Mouse (Mus musculus): ENCODE results near the gene Kif13a. TPM values are rescaled to one million over a fixed set of nuclear protein-coding genes. Genes with fewer than 3 reads are reported as not detected.

The Kif13a gene
- total RNA-seq, 2 experiments from 2014 or later, result 17.8 to 19.0 TPM

DNA sequence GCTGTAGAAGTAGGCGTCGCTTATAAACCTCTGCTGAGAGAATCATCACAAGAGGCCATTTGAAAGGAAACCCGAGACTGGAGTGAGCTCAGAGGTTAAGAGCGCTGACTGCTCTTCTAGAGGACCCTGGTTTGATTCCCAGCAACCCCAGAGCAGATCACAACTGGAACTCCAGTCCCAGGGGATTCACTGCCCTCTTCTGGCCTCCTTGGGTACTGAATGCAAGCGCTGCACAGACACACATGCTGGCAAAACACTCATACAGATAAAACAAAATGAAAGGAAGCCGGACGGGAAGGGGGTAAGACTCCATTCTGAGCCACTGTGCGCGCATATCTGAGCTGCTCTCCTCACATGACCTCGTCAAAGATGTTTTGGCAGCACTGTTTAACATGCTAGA lies 94.9 kb downstream of the Kif13a start:
- DNase-seq, result no peak

- DNase-seq, result no peak
Measured at GRCm38 (mm10) chr13:46833586-46833985, 96.1 kb downstream of the Kif13a start.

GRCm38 (mm10) chr13:46832956-46833355 lies 96.7 kb downstream of the Kif13a start:
- no peak for DNase-seq

GRCm38 (mm10) chr13:46823271-46823670 lies 106.4 kb downstream of the Kif13a start:
- no peak for DNase-seq

DNA sequence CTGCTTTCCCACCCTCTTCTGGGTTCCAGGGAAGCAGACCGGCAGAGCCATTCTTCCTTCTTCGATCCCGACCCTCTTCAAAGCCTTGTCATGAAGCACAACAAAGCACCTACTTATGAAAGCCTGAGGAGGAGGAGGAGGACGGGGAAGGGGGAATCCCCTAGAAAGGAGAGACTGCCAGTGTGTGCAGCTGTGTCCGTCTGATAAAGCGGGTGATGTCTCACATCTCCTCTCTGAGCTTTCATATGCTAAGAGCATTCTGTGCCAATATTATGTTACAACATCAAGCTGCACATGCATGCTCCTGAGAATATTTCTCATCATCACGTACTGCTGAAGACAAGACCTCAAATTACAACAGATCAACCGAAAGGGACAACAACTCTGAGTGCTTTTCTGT lies 107.5 kb downstream of the Kif13a start:
- no peak for DNase-seq

GRCm38 (mm10) chr13:46819729-46820223 lies 109.9 kb downstream of the Kif13a start:
- DNase-seq, result no peak

- DNase-seq, result no peak
Measured at GRCm38 (mm10) chr13:46819202-46819728, 110.4 kb downstream of the Kif13a start.

GRCm38 (mm10) chr13:46818374-46818773 lies 111.3 kb downstream of the Kif13a start:
- DNase-seq, result no peak

DNA sequence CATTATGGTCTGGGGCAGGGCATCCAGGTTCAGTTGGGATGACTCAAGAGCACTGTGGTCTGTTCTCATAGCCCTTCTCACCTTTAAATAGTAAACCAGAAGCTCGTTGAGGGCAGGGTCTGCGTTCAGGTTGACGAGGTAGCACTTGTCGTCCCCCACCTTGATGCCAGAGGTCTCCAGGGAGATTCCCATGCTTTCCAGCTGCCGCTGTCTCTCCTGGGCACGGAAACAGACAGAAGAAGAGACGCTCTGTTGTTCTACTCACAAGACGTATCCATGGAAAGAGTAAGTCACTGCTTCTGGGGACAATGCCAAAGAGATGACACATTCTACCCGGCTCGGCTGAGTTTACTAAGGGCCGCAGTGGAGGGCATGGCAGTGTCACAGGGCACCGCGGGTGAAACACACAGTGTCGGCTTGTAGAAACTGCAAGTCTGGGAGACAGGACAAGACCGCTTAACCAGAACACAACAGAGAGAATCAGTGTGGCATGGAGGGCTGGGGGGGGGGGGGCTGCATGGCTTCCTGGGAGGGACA lies 117.0 kb downstream of the Kif13a start:
- no peak for DNase-seq

- no peak for DNase-seq
Measured at GRCm38 (mm10) chr13:46811696-46812095, 118.0 kb downstream of the Kif13a start.

- no peak for DNase-seq
Measured at GRCm38 (mm10) chr13:46810613-46811012, 119.1 kb downstream of the Kif13a start.

DNA sequence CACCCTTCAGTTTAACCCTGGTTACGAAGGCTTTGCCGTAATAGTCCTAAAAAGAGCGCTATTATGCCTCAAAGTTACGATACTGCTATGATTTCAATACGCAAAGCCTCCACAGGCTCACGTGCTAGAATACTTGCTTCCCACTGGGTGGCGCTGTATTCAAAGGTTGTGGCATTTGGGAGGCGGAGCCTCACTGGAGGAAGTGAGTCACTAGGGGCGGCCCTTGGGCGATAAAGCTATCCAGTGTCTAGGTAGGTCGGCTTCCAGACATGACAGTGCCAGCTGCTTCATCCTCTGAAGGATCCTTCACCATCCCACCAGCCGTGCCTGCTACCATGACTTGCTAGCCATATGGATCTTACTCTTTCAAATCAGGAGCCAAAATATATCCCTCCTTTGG lies 119.6 kb downstream of the Kif13a start:
- DNase-seq, result no peak

DNA sequence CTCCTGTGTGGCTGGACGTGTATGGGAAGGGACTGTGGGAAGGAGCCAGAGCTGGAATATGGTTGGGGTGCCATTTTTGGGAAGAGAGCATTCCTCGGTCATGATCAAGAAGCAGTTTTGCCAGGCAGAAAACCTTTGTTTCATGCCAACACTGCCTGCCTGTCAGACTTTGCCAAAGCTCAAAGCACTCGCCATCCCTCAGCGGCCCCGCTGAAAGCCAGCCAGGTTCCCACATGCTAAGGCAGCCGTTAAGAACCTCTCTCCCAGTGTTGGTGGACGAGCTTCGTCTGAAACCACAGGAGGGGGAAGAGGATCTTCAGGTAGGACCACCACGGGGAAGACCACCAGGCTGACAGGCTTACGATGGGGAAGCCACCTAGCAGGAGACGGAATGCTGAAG lies 121.8 kb downstream of the Kif13a start:
- DNase-seq, result no peak

DNA sequence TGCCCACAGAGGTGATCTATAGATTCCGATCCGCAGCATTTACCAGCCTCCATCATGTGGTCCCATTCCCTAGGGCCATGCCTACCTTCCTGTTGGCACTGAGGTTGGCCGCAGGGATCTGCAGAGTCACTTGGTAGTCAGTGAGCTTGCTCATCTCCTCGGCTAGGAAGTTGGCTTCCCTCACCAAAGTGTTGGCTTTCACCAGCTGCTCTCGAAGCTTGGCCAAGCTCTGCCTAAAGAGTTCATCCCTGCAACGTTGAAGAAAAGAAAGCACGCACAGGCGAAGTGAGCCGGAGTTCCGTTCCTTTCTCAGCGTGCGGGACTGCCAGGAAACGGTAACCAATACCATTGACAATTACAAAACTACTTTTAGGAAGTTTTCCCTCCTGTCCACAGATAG lies 128.5 kb downstream of the Kif13a start:
- no peak for DNase-seq

DNA sequence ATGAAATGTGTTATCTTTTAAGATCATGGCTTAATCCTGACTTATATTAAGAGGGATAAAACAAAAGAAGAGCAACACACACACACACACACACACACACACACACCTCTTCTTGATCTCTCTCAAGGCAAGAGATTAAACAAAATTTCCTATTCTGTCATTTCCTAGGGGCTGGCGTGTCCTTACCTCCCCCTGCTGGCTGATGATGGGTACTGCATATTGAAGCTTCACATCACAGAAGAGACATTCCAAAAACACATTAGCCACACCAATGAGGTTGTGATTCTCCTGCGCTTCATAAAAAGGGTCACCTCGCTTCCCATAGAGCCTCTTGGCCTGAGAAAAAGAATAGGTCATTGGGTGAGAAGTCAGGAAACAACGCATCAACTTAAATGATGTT lies 131.5 kb downstream of the Kif13a start:
- peak in 1 of 2 experiments; percentile 45 for DNase-seq

DNA sequence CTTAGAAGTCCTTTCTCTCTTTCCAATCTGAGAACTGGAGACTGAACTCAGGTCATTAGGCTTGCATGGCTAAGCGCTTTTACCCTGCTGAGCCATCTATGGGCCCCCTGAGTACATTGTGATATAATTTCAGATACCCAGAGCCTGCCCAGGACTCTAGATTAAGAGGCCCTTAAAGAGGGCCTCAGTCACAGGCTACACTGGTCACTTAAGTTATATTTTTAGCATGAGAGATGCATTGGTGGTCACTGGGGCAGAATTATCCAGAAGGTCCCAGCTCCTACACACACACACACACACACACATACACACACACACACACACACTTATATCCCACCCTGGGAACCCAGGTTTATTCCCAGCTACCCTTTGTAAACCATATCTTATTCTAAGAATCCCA lies 133.3 kb downstream of the Kif13a start:
- DNase-seq, result no peak

GRCm38 (mm10) chr13:46793824-46794223 lies 135.8 kb downstream of the Kif13a start:
- DNase-seq, result no peak

- DNase-seq, result no peak
Measured at GRCm38 (mm10) chr13:46788452-46788851, 141.2 kb downstream of the Kif13a start.

DNA sequence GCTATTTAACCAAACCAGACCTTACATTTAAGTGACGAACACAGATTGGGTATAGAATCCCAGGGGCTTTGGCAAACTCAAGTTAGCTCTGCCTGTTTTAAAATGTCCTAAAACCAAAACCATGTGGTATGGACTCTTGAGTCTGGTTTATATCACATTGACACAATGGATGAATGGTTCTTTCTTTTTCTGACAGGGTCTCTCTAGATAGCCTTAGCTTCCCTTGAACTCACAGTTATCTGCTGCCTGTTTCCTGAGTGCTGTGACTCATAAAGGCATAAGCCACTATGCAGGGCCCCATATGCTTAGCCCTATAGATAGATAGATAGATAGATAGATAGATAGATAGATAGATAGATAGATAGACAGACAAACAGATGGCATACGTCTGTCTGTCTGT lies 142.8 kb downstream of the Kif13a start:
- no peak for DNase-seq

GRCm38 (mm10) chr13:46786064-46786561 lies 143.6 kb downstream of the Kif13a start:
- no peak for DNase-seq

- DNase-seq, result no peak
Measured at GRCm38 (mm10) chr13:46780379-46780778, 149.3 kb downstream of the Kif13a start.

- DNase-seq, result no peak
Measured at GRCm38 (mm10) chr13:46779831-46780230, 149.8 kb downstream of the Kif13a start.

DNA sequence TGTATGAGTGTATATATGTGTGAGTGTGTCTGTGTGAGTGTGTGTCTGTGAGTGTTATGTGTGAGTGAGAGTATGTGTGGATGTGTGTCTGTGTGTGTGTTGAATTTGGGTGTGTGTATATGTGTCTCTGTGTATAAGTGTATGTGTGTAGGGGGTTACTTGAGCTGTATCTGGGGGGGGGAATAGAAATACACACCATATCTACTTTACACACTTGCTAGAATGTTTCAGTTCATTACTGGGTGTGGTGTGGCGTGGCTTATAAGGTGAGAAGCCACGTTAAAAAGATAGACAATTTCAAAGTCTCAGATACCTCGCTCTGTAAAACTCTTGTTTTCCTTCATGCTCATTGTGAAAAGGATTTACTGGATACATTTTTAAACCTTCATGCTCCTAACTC lies 152.2 kb downstream of the Kif13a start:
- DNase-seq, result no peak

DNA sequence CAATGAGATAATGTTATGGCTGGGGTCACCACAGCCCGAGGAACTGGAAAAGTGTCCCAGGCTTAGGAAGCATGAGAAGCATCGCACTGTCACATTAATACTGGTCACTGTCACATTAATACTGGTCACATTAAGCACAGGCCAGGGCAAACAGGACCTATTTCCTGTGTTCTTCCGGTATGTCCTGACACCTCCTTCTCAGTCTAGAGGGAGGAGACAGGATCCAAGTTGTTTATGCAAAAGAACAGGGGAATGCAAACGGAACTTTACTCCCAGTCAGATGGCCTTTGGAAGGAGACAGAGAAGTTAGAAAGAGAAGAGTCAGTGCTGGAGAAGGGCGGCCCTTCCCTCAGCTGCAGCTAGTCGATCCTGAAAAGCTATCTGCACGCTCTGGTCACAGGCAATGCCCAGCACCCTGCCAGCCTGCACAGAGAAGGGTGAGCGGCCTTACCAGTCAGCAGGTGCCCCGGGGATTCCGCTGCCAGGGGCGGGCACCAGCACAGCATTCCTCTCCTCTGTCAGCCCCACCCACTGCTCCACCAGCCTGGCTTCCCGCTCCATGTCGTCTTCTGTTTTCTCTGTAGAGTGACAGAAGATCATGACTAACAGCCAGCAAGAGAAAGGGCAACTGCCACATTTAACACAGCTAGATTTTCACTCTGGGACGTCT lies 152.9 kb downstream of the Kif13a start:
- DNase-seq, result no peak

Data from layer of hippocampus, postnatal 36 days (tissue).